Mouse (Mus musculus) heart, postnatal 36 days (tissue): Measurements from ENCODE around the gene Chtop. TPM values are rescaled to one million over a fixed set of nuclear protein-coding genes. Genes with fewer than 3 reads are reported as not detected.

ENCODE experiments used
- DNase-seq, 2 experiments: peaks; one replicate each; pipeline ENCODE4 v3.0.0; 2021 to 2022
- intact Hi-C: fragments of 180-260 bp; cut with DNase I; formaldehyde crosslinking; loops from one replicate; pipeline ENCODE4 v1.15.1; 2025
- total RNA-seq, 2 experiments: library from RNA; stranded (reverse); gene quantifications; 2 replicates each; pipeline ENCODE4 v1.2.3; 2021

The Chtop gene
- total RNA-seq, 2 experiments from 2014 or later: 92.7 to 106 TPM

GRCm38 (mm10) chr3:90512948-90513642 lies 3.8 kb upstream of the Chtop start:
- intact Hi-C loops: no loop called here
- no peak for DNase-seq

- intact Hi-C loops: no loop called here
These were observed 3.0 kb upstream of the Chtop start for GRCm38 (mm10) chr3:90512276-90512675.

GRCm38 (mm10) chr3:90509747-90510123 lies 437 bp upstream of the Chtop start:
- intact Hi-C loops: loop anchor here (2.0 kb wide), 1 partner anchor 19 kb away; the partner anchor contains the start of gene Snapin
- no peak for DNase-seq

More at GRCm38 (mm10) chr3:90512276-90512675, 3.0 kb upstream of the Chtop start:
- DNase-seq: no peak

GRCm38 (mm10) chr3:90508287-90508949 lies 880 bp downstream of the Chtop start:
- DNase-seq: no peak
- intact Hi-C loops: loop anchor here (2.0 kb wide), 1 partner anchor 18 kb away; the partner anchor contains the start of gene Snapin

GRCm38 (mm10) chr3:90506362-90506761 lies 2.9 kb downstream of the Chtop start:
- intact Hi-C loops: no loop called here
- DNase-seq: no peak

GRCm38 (mm10) chr3:90505216-90505615 lies 4.1 kb downstream of the Chtop start:
- intact Hi-C loops: no loop called here
- DNase-seq: no peak

GRCm38 (mm10) chr3:90503444-90503843 lies 5.9 kb downstream of the Chtop start:
- intact Hi-C loops: no loop called here

GRCm38 (mm10) chr3:90497597-90497996 lies 11.7 kb downstream of the Chtop start:
- no peak for DNase-seq
- intact Hi-C loops: no loop called here

More at GRCm38 (mm10) chr3:90503444-90503843, 5.9 kb downstream of the Chtop start:
- DNase-seq: no peak

- intact Hi-C loops: no loop called here
- DNase-seq: no peak
These were observed 13.3 kb downstream of the Chtop start for GRCm38 (mm10) chr3:90495850-90496525.

GRCm38 (mm10) chr3:90493831-90494540 lies 15.3 kb downstream of the Chtop start:
- DNase-seq: no peak
- intact Hi-C loops: loop anchor here (5.0 kb wide), 1 partner anchor 213 kb away; no protein-coding TSS in a partner anchor

- intact Hi-C loops: loop anchor here (1.0 to 5.0 kb wide), 4 partner anchors 17 to 216 kb away; partner anchors contain the start of gene Chtop
- DNase-seq: no peak
These were observed 17.9 kb downstream of the Chtop start for GRCm38 (mm10) chr3:90491350-90491749.

- intact Hi-C loops: loop anchor here (1.0 to 5.0 kb wide), 4 partner anchors 18 to 217 kb away; partner anchors contain the start of gene Chtop
- DNase-seq: peak; percentile 94 to 97
These were observed 18.5 kb downstream of the Chtop start, which contains the start of gene Snapin for GRCm38 (mm10) chr3:90490696-90491256. Gene Snapin, minus strand, starts transcription at chr3:90491033.

- no peak for DNase-seq
- intact Hi-C loops: no loop called here
These were observed 20.7 kb downstream of the Chtop start for GRCm38 (mm10) chr3:90488576-90488975.

GRCm38 (mm10) chr3:90486998-90487397 lies 22.3 kb downstream of the Chtop start:
- intact Hi-C loops: no loop called here
- no peak for DNase-seq

- intact Hi-C loops: no loop called here
- peak; percentile 92 for DNase-seq
These were observed 33.3 kb downstream of the Chtop start, which contains the start of gene Ilf2 for GRCm38 (mm10) chr3:90475831-90476611. Gene Ilf2, plus strand, starts transcription at chr3:90476126.

GRCm38 (mm10) chr3:90475151-90475830 lies 34.0 kb downstream of the Chtop start:
- intact Hi-C loops: no loop called here
- no peak for DNase-seq

GRCm38 (mm10) chr3:90472213-90472612 lies 37.1 kb downstream of the Chtop start:
- intact Hi-C loops: no loop called here
- peak; percentile 45 to 49 for DNase-seq

GRCm38 (mm10) chr3:90467618-90468300 lies 41.5 kb downstream of the Chtop start:
- no peak for DNase-seq
- intact Hi-C loops: loop anchor here (5.0 kb wide), 1 partner anchor 200 kb away; the partner anchor contains the start of gene Dennd4b
